9 mouse cellular contexts compared by ENCODE assay signal in genomic region chr9:101690402-101690861, GRCm38 (mm10).
A peak's percentile ranks its signal among the peaks of the same experiment; 100 is the strongest.
DNase-seq lines count a peak whose midpoint lies in the region; ATAC-seq and TF ChIP-seq lines count a peak whose summit lies in the region.
"Had no signal": no experiment of that assay in that cellular context is flagged by ENCODE, and none has a peak within 500 bp of the region (broad histone marks: within the 10 kb centered on the region; RNA-seq: fewer than 3 reads in every experiment).

No protein-coding gene starts in this region.

- 0 out of 2 replicates have a peak overlapping the region, but pooled peaks have one; percentile 12 for H3K4me2 ChIP-seq in kidney, embryonic 16.5 days (replicated peaks; ENCODE audit: low read depth, low read length)
- peak overlapping the region; percentile 69 for H3K4me2 ChIP-seq in forebrain, embryonic 16.5 days (ENCODE audit: low read length)
- peak overlapping the region; percentile 49 for H3K4me2 ChIP-seq in limb, embryonic 12.5 days
- H3K4me2 ChIP-seq: liver, embryonic 13.5 days had no signal

- WGBS in kidney, embryonic 16.5 days: 15% methylated on average over 12 of the region's 12 CpGs
- WGBS in forebrain, embryonic 16.5 days: 5% methylated on average over 12 of the region's 12 CpGs
- 18% methylated on average over 12 of the region's 12 CpGs for WGBS in limb, embryonic 12.5 days
- 12% methylated on average over 12 of the region's 12 CpGs for WGBS in olfactory bulb, adult 2 months

- H3K27me3 ChIP-seq in kidney, embryonic 16.5 days (ENCODE audit: insufficient read depth, low read length): peaks cover 12% of the 10 kb centered on the region; the same call in 1 of the 2 replicates
- no peaks in the 10 kb centered on the region for H3K27me3 ChIP-seq in forebrain, embryonic 16.5 days (replicated peaks; ENCODE audit: control insufficient read depth, insufficient read depth, low read length)
- H3K27me3 ChIP-seq in limb, embryonic 12.5 days: peaks cover 25% of the 10 kb centered on the region
- H3K27me3 ChIP-seq: liver, embryonic 13.5 days had no signal

- H3K4me1 ChIP-seq in kidney, embryonic 16.5 days (ENCODE audit: insufficient read depth, low read length): no peaks in the 10 kb centered on the region
- H3K4me1 ChIP-seq in forebrain, embryonic 16.5 days (replicated peaks; ENCODE audit: control insufficient read depth, insufficient read depth, low read length): peaks cover 16% of the 10 kb centered on the region
- H3K4me1 ChIP-seq in limb, embryonic 12.5 days (replicated peaks): no peaks in the 10 kb centered on the region
- H3K4me1 ChIP-seq in olfactory bulb, adult 2 months (ENCODE audit: control insufficient read depth, insufficient read depth, low read length): no peaks in the 10 kb centered on the region
- H3K4me1 ChIP-seq: liver, embryonic 13.5 days had no signal

- H3K4me3 ChIP-seq in kidney, embryonic 16.5 days (ENCODE audit: low read length): no peak overlapping the region
- peak overlapping the region; percentile 37 for H3K4me3 ChIP-seq in forebrain, embryonic 16.5 days (replicated peaks; ENCODE audit: low read length)
- peak overlapping the region; percentile 9 for H3K4me3 ChIP-seq in limb, embryonic 12.5 days (replicated peaks)
- peak overlapping the region; percentile 0; the same call in 1 of the 2 replicates for H3K4me3 ChIP-seq in olfactory bulb, adult 2 months (ENCODE audit: insufficient read depth, low read depth, low read length)
- H3K4me3 ChIP-seq: liver, embryonic 13.5 days had no signal

- ATAC-seq in kidney, embryonic 16.5 days (ENCODE audit: low FRiP score, low TSS enrichment): no peak; the same call in 1 of the 2 replicates
- ATAC-seq in forebrain, embryonic 16.5 days: peak; percentile 58
- no peak for ATAC-seq in limb, embryonic 12.5 days (ENCODE audit: insufficient number of reproducible peaks, insufficient read depth, low FRiP score, low TSS enrichment, low read depth)

- DNase-seq in kidney, postnatal 10 days: no peak
- DNase-seq in spleen, postnatal 10 days (ENCODE audit: low spot score in 2 of 2): no peak
- DNase-seq in embryo, embryonic 10.5 days (ENCODE audit: low spot score): no peak
- no peak for DNase-seq in cerebellum, adult 11-12 months

- H3K27ac ChIP-seq in kidney, embryonic 16.5 days (ENCODE audit: low read length): no peak overlapping the region
- peak overlapping the region; percentile 57 for H3K27ac ChIP-seq in forebrain, embryonic 16.5 days (ENCODE audit: low read length)
- no peak overlapping the region for H3K27ac ChIP-seq in limb, embryonic 12.5 days
- H3K27ac ChIP-seq in olfactory bulb, adult 2 months (ENCODE audit: insufficient read depth, low read depth, low read length): no peak overlapping the region
- H3K27ac ChIP-seq: liver, embryonic 13.5 days had no signal

- no peaks in the 10 kb centered on the region for H3K36me3 ChIP-seq in kidney, embryonic 16.5 days (ENCODE audit: insufficient read depth, low read length)
- H3K36me3 ChIP-seq in forebrain, embryonic 16.5 days (ENCODE audit: control insufficient read depth, insufficient read depth): no peaks in the 10 kb centered on the region
- no peaks in the 10 kb centered on the region for H3K36me3 ChIP-seq in limb, embryonic 12.5 days
- H3K36me3 ChIP-seq: liver, embryonic 13.5 days had no signal

- TF ChIP-seq CTCF in olfactory bulb, adult 2 months (IDR thresholded peaks at IDR 0.05; ENCODE audit: insufficient read depth, low read depth, low read length): no peak

- H3K9ac ChIP-seq in kidney, embryonic 16.5 days (replicated peaks; ENCODE audit: low read length): no peak overlapping the region
- peak overlapping the region; percentile 57 for H3K9ac ChIP-seq in forebrain, embryonic 16.5 days (replicated peaks; ENCODE audit: low read depth, low read length)
- no peak overlapping the region for H3K9ac ChIP-seq in limb, embryonic 12.5 days (replicated peaks)
- H3K9ac ChIP-seq: liver, embryonic 13.5 days had no signal

- no peak for TF ChIP-seq POLR2A in olfactory bulb, adult 2 months (IDR thresholded peaks at IDR 0.05; ENCODE audit: insufficient read depth, low read depth, low read length)

- no peaks in the 10 kb centered on the region for H3K9me3 ChIP-seq in kidney, embryonic 16.5 days (ENCODE audit: low read length)
- H3K9me3 ChIP-seq in forebrain, embryonic 16.5 days (ENCODE audit: control insufficient read depth, low read length): no peaks in the 10 kb centered on the region
- no peaks in the 10 kb centered on the region for H3K9me3 ChIP-seq in limb, embryonic 12.5 days
- H3K9me3 ChIP-seq: liver, embryonic 13.5 days had no signal

Comparison
In these comparisons a context has a peak if more than half of its experiments do, and no peak if none do; other contexts are left out.
1. H3K4me2 ChIP-seq: peak in every context shown above with its lines; median percentile 69 in forebrain, embryonic 16.5 days; 49 in limb, embryonic 12.5 days; 12 in kidney, embryonic 16.5 days.